Mouse (Mus musculus) spleen, postnatal 14 days (tissue): ENCODE results near the gene Cenpu.

Experiments used
- DNase-seq, 2 experiments: peaks; one replicate each; pipeline ENCODE4 v3.0.0; 2021 to 2022; ENCODE audit warnings: low spot score in 2 of 2

Gene Cenpu

GRCm38 (mm10) chr8:46551615-46552440, at the start of gene Cenpu:
Gene Cenpu (plus strand): TSS chr8:46552028.
- DNase-seq: peak; percentile 99

DNA sequence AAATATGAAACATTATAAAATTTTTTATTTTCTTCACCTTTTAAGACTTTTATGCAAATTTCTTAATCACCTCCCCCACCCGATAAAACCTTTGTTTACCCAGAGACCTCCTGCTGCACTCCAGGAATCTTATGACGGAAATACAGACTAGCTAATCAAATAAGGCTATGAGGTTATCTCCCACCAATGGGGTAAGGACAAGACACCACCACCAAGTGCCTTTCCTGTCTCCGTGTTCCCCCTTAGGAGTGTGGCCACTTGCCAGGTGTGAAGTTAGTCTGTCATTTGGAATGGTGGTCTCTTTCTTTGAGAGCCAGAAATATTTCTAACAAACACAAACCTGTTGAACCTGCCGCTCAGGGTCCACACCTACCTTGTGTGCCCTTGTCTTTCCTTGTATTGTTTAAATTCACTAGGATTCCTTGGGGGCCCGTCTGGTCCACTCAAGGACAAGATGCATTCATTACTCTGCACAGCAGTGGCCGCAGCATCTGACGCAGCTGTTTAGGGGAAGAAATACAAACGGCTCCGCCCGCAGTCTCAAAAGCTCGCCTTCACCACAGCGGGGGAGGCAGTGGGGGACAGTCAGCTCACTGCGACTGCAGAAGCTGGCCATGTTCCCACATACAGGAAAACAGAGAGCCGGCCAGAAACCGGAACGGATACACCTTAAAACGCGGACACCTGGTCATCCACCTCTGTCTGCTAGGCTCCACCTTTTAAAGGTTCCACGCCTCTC, 49.3 kb upstream of the Cenpu start:
- DNase-seq: no peak

DNA sequence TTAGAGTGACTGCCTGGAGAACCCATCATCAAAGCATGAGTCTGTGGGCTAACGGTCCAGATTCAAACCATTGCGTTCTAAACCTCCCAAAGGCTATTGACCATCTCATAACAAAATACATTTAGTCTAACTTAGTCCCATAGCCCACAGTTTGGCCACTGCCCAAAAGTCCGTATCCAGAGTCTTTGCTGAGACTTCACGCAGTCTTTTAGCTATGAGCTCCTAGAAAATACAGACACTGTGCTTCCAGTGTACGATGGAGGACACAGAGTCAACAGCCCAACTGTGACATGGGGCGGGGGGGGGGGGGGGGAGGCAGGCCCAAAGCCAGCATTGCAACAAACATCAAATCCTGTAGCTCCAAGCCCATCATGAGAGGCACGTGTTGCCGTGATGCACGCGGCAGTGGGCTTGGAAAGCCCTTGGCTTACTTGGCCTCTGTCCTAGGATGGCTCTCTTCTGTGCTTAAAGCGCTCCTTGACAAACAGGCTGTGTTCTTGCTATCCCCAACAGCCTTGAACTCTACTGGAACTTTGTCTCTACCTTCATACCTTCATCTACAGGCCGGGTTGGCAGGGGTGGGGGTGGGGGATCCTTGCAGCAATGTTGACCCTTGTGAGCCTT, 48.6 kb upstream of the Cenpu start:
- DNase-seq: no peak

DNA sequence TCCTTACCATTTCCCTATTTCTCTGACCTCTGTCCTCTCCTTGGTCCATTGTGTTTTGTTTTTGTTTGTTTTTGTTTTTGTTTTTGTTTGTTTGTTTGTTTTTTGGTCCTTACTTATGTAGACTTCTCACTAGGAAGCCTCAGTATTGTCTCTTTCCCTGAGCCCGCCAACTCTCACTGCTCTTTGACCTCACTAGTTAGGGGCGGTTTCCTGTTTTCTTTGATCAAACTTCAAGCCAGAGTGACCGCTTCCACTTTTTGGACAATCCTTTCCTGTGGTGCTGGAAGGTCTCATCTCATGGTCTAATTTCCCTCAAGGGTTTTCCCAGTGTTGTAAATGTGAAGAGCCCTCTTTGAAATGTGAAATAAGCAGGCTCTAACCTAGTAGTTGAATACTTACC, 47.6 kb upstream of the Cenpu start:
- DNase-seq: no peak

DNA sequence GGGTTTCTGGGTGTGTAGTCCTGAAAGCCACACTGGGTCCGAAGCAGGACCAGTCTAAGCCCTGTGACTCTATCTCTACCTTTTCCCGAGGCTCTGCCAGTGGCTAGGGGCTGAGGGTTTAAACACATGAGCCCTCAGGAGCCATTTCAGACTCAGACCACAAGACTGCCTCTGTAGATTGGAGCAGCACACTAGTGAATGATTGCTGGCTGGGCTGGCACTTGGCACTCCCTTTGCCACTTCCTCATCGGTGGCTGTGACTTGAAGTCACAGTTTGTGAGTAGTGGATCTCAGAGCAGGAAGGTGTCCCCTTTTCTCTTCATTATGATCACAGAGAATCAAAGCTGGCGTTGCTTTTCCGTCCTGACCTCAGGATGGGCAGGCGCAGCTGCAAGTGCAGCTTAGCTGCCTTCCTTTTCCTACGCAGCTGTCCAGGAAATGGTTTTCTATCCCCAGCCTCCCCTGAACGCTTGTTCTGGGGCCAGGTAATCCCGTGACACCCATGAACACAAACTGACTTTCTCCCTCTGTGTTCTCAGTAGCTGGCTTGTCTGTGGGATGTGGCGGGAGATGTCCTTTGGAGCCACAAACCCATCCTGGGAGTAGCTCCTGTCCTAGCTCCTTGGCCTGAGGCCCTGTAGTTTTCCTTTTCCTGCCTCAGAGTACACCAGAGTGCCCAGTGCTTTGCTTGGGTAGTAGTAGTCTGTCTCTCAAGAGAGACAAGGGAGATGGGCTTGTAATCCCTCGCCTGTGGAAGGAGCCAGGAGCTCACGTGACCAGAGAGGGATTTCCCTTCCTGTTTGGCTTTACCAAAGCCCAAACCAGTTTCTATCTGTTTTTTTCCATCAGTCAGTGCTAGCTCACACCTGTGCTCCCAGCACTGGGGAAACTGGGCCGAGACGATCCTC, 43.1 kb upstream of the Cenpu start:
- no peak for DNase-seq

GRCm38 (mm10) chr8:46509474-46509873, 42.4 kb upstream of the Cenpu start:
- DNase-seq: no peak

DNA sequence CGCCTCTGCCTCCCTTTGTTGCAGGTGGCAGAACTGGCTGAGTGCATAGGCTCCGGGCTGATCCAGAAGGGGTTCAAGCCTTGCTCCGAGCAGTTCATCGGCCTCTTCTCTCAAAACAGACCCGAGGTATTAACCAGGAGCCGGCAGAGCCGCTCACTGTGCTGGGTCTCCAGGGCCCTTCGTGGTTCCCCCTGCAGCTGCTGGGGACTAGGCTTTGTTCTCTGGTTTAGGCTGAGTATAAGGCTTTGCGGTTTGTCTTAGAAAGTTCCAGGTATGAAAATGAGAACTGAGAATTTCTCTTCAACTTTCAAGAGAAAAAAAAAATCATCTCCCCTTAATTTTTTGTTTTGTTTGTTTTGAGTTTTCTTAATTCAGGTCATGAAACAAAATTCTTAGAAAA, 40.5 kb upstream of the Cenpu start:
- DNase-seq: no peak

GRCm38 (mm10) chr8:46512538-46512937, 39.3 kb upstream of the Cenpu start:
- DNase-seq: no peak

DNA sequence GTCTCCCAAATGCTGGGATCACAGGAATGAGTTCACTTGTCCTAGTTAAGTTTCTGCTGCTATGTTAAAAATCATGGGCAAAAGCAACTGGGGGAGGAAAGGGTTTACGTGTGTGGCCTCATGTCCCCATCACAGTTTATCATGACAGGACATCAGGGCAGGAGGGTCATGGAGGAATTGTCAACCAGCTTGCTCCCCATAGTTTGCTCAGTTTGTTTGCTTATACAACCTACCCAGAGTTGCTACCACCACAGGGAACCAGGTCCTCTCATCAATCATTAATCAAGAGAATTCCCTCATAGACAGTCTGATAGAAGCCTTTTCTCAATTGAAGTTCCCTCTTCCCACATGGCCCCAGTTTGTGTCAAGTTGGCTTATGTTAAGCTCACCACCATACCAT, 37.8 kb upstream of the Cenpu start:
- no peak for DNase-seq

DNA sequence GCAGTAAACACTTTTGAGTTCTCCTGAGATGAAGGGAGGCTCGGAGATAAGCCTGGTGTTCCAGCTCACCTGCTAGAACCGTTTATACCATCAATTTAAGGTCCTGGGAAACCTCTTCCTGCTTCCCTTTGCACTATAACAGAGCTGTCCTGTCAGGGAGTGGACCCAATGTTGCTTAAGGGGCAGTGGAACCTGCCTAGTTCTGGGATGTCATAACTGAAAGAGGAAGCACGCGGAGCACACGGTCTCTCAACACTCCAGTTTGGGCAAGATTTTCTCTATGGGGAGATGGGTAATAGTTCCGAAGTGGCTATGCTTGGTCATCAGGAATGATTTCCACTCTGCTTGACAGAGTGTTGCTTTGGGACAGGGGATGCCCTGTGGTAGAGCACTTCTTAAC, 31.2 kb upstream of the Cenpu start:
- no peak for DNase-seq

DNA sequence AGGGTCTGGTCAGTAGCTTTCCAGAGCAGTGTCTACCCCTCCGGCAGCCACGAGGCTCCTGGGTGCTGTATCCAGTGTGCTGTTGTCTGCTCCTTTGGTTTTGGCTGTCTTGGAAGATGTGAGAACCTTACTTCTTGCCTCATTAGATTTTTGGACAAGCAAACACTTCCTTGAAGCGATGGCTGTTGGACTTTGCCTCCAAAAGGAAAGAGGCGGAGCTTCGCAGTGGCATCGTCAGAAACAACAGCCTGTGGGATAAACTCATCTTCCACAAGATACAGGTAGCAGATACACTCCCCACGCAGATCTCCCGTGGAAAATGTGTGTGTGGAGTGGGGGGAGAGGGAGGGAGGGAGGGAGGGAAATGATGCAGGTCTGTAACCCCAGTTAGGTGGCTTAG, 25.7 kb upstream of the Cenpu start:
- no peak for DNase-seq

- no peak for DNase-seq
Measured at GRCm38 (mm10) chr8:46526821-46527220, 25.0 kb upstream of the Cenpu start.

DNA sequence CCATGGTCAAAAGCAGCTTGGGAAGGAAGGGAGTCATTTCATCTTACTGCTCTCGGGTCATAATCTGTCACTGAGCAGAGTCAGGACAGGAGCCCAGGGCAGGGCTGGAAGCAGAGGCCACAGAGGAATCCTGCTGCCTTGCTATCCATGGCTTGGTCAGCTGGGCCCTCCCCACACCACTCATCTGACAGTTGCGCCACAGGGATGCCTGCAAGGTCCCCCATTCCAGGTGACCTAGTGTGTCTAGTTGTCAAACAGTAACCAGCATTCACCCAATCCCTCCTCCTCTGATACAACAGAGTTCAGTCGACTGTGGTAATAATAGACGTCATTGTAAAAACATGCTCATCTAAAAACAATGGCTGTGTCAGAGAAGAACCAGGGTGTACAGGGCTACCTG, 22.3 kb upstream of the Cenpu start:
- DNase-seq: no peak

GRCm38 (mm10) chr8:46530541-46530940, 21.3 kb upstream of the Cenpu start:
- DNase-seq: no peak

DNA sequence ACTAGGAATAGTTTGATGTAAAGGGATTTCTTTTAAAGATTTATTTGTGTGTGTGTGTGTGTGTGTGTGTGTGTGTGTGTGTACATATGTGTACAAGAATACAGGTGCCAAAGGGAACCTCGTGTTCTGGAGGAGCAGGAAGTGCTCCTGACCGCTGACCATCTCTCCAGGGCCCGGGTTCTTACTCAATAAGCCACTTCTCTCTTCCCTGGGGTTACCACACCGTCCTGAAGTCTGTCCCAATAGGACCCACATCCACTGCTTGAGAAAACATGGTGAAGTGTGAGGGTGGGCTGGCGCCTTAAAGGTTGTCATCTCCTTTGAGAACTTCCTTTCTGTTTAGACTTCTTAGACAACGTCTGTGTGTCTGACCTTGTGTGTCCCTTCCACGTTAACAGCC, 17.9 kb upstream of the Cenpu start:
- no peak for DNase-seq

DNA sequence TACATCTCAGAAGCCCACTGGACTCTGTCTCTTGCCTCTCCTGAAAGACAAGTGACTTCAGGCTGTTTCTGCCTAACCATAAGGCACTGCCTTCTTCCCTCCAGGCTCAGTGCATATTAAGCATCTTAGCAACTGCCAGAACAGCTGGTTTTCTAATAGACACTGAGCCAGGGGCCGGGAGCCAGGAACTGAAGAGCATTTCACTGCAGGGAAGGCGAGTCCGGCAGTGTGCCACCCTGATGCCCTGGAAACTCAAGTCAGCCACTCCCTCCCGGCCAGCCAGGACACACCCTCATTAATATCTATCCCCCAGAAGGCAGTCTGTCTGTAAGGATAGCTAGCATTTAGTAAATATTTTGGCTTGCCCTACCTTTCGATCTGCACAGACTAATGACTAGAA, 12.1 kb upstream of the Cenpu start:
- DNase-seq: peak; percentile 57 to 60

GRCm38 (mm10) chr8:46543191-46543590, 8.6 kb upstream of the Cenpu start:
- no peak for DNase-seq

GRCm38 (mm10) chr8:46543662-46544061, 8.2 kb upstream of the Cenpu start:
- DNase-seq: no peak

DNA sequence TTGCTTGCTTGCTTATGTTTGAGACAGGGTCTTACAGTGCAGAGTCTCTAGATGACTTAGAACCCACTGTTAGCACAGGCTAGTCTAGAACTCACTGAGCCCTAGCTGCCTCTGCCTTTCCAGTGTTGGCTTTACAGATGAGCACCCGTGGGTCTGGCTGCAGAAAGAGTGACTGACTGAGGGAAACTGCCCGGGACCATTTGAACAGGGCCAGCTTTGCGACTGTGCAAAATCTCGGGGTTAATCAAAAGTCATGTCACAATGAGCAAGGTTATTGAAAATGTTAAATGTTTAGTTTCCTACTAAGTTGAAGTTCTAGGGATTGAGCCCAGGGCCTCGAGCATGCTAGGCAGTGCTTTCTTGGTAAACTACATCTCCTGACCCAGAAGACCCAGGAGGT, 6.0 kb upstream of the Cenpu start:
- DNase-seq: no peak

DNA sequence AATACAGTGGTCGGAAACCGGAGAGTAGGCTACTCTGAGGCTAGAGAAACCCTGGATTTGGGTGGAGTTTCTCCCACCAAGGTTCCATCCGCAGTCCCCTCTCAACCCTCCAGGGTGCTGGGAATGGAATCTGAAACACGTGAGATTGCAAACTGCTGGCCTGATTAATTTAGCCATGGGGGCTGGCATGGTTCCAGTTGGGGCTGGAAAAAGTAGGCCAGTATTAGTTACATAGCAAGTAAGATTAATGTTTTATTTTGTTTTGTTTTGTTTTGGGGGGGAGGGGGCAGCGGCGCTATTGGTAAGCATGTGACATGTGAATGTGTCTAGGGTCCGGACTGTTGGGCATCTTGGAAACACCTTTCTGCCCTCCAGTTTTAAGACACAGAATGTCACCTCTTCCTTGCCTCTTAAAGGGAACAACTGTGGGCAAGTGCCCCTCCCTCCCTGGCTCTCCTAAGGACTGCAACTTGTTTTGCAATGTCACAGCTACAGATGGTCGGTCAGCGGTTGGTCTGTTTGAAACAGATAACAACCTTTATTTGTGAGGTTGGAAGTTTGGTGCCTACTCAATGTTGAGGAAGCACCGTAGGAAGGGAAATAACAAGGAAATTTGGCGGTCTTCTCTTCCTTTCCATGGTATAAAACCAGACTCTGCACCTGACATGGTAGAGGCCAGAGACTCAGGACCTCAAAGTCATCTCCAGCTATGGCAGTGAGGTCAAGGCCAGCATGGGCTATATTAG, 5.2 kb upstream of the Cenpu start:
- DNase-seq: peak; percentile 24 to 49

DNA sequence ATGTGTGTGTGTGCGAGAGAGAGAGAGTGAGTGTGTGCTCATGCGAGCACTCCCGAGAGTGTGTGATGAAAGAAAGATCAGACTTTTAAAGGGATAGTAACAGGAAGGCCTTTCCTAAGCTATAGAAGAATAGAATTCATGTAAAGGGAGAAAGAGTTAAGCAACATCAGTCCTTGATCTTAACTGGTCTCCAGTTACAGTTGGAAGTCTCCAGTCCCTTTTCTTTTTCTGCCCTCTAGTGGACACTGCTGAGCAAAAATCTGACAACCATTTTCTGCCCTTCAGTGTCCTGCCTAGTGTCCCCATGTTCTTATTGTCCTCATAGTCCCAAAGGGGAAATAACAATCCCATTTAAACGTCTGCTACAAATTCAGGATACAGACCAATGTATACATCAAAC, 4.6 kb upstream of the Cenpu start:
- DNase-seq: peak in 1 of 2 experiments; percentile 33
